Mouse (Mus musculus) frontal cortex, postnatal 10 days (tissue): ENCODE measurements around the gene Rnf41.

Experiments
- DNase-seq, 2 experiments: peaks; one replicate each; pipeline ENCODE4 v3.0.0; 2022; ENCODE audit warnings: low spot score in 2 of 2, mixed read lengths in 1 of 2

Rnf41 gene

GRCm38 (mm10) chr10:128429052-128429451 is 17.6 kb downstream of the Rnf41 start:
- DNase-seq = no peak

- no peak for DNase-seq
Observed at GRCm38 (mm10) chr10:128429454-128429853, 18.0 kb downstream of the Rnf41 start.

GRCm38 (mm10) chr10:128433417-128433816 is 22.0 kb downstream of the Rnf41 start:
- no peak for DNase-seq

GRCm38 (mm10) chr10:128434681-128435080 is 23.2 kb downstream of the Rnf41 start:
- no peak for DNase-seq

- peak in 1 of 2 experiments; percentile 33 for DNase-seq
Observed at GRCm38 (mm10) chr10:128435186-128435823, 23.8 kb downstream of the Rnf41 start.

GRCm38 (mm10) chr10:128435873-128436272 is 24.4 kb downstream of the Rnf41 start:
- DNase-seq = no peak

- no peak for DNase-seq
Observed at GRCm38 (mm10) chr10:128436376-128436775, 24.9 kb downstream of the Rnf41 start.

- DNase-seq = no peak
Observed at GRCm38 (mm10) chr10:128438675-128439279, 27.3 kb downstream of the Rnf41 start.

- DNase-seq = no peak
Observed at GRCm38 (mm10) chr10:128440407-128440806, 28.9 kb downstream of the Rnf41 start.

GRCm38 (mm10) chr10:128441324-128442119 is 30.1 kb downstream of the Rnf41 start:
- no peak for DNase-seq

- DNase-seq = no peak
Observed at GRCm38 (mm10) chr10:128442718-128443117, 31.3 kb downstream of the Rnf41 start.

GRCm38 (mm10) chr10:128444354-128444753 is 32.9 kb downstream of the Rnf41 start:
- no peak for DNase-seq

GRCm38 (mm10) chr10:128445407-128445806 is 34.0 kb downstream of the Rnf41 start:
- DNase-seq = no peak

- no peak for DNase-seq
Observed at GRCm38 (mm10) chr10:128451014-128451413, 39.6 kb downstream of the Rnf41 start.

GRCm38 (mm10) chr10:128454471-128454870 is 43.0 kb downstream of the Rnf41 start:
- no peak for DNase-seq

- DNase-seq = peak; percentile 46 to 48
Observed at GRCm38 (mm10) chr10:128455280-128455679, 43.8 kb downstream of the Rnf41 start.

GRCm38 (mm10) chr10:128457676-128458075 is 46.2 kb downstream of the Rnf41 start:
- no peak for DNase-seq

GRCm38 (mm10) chr10:128458348-128458718 is 46.9 kb downstream of the Rnf41 start:
- DNase-seq = peak in 1 of 2 experiments; percentile 89

GRCm38 (mm10) chr10:128458719-128459408 is 47.4 kb downstream of the Rnf41 start, which contains the start of gene Smarcc2:
Gene Smarcc2 (plus strand): TSS chr10:128459248.
- DNase-seq = peak; percentile 74 to 85

- peak in 1 of 2 experiments; percentile 36 for DNase-seq
Observed at GRCm38 (mm10) chr10:128459409-128460269, 48.2 kb downstream of the Rnf41 start.

GRCm38 (mm10) chr10:128460270-128460630 is 48.8 kb downstream of the Rnf41 start:
- no peak for DNase-seq
